Mouse (Mus musculus): ENCODE results near the gene Chd1l.

DNA sequence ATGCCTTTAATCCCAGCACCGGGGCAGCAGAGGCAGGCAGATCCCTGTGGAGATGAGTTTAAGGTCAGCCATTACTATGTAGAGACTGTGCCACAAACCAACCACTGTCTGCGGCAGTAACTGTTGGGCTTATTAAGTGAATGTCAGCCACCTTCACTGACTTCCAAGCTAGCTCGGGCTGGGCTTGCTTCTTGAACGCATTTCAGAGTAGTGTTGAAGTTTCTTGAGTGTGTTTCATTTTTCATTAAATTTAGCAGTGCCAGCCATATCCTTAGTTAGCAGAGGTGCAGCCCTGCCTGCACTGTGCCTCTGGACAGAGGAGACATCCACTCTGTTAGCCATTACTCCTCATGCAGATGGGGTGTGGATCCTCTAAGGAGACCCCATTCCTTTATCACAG is 20.7 kb upstream of the Chd1l start:
- TF ChIP-seq CTCF (conservative IDR thresholded peaks at IDR 0.05; ENCODE audit: insufficient read depth, insufficient read length, low read depth, low read length) = no peak
- TF ChIP-seq POLR2A (IDR thresholded peaks at IDR 0.05; ENCODE audit: low read depth, low read length) = no peak

Measured in kidney, adult 2 months (tissue).